Mouse (Mus musculus) CH12F3 (cell line): ENCODE results near the gene Dock9.

Source experiments
- in situ Hi-C: fragments of 300-500 bp; cut with MboI; formaldehyde crosslinking; loops from 2 replicates; pipeline ENCODE4 v1.14.3; 2020; ENCODE audit warnings: low sequenced_read_pairs

The Dock9 gene

DNA sequence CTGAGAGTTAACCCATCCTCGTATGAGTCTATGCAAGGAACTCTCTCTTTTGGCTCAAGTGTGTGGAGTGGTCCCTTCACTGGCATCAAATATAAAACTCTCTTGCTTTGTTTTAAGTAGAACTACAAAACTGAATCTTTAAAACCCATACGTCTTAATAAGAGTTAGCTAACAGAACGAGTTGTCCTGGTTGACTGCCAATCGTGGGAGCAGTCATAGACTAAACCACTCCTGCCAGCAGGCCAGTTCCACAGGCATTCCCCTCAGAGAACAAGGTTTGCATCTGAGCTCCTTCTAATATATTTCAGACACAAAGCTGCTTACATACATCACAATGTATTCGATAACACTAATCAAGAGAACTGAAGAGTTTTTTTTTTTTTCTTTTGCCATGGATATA, 203.0 kb downstream of the Dock9 start:
- in situ Hi-C loops, result no loop called here

DNA sequence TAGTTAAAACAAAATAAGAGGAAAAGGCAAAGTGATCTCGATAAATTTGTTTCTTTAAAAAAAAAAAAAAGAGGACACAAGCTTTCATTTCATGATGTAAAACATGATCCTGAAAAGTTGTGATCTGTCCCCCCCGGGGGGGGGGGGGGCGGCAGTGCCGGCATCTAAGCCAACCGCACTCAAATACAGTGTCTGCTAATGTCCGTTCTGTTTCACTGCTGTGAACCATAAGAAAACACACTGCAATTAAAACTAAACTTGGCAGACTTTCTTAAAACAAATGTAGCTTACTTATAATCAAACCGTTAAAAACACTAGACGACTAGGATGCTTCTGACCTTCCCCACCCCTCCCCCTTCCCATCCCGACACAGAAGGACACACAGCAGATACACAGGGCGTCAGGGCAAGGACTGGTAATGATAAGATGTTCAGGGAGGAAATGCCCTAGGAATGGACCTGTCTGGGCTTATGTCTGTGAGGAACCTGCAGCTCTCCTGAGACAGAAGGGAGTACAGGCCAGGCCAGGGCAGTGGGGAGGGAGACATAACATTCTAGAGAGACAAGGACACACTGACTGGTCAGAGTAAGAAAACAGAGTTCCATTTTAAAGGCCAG, 204.2 kb downstream of the Dock9 start:
- in situ Hi-C loops, result no loop called here

DNA sequence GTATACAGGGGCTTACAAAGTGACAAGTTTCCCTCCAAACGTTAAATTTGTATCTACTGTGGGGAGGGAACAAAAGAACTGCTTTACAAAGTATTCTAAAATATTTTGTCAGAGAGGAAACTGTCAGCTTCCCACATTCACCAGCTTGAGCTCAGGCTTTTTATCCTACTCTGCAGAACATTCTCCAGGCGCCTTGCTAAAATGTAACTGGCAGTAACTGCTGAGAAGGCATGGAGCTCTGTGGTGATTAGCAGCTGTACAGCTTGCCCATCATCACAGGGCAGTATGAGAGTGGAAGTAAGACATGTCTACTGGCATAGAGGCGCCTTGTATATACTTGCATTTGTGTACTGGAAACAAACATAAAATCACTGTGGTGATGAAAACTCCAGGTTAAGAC, 204.7 kb downstream of the Dock9 start:
- in situ Hi-C loops, result no loop called here

DNA sequence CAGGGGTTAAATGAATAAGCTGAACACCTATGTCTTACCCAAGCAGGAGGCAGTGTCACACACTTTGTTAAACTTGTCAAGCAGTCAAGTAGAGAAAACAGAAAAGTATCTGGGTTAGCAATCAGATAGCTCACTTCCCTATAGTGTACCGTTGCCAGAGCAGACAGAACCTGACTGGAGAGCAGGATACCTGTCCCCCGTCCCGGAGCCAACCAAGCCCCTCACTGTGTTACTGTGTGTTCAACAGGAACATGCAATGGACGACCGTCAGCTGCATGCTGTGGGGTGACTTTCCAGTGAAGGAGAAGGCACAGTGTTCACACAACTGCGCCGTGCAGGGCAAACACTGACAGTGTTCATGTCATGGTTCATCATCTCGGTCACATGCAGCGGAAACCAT, 205.3 kb downstream of the Dock9 start:
- in situ Hi-C loops, result no loop called here

DNA sequence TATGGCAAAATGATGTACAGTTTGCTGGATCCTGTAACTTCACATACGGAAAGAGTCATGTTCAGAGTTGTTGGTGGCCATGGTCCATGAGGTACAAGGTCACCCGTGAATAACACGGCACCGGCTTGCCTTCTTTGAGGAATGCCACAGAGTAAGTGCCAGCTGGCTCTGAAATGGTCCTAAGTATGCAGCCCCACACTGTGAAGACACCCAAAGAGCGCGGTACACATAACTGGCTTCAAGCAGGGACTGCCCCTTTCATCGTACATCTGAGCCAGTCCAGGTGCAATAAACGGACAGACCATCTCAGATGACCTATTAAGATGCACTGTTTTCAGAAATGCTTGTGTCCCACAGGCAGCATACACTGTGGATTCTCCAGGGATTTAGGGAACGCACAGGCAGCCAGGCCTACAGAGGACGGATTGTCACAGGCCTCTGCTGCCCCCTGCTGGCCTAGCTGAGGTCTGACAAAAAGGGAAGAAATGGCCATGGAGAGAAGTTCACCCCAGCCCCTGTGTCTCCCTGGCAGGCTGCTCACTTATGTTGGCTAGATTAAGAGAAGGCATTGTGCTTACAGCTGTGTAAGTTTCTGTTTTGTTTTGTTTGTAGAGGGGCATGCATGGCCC, 208.4 kb downstream of the Dock9 start:
- in situ Hi-C loops, result no loop called here

DNA sequence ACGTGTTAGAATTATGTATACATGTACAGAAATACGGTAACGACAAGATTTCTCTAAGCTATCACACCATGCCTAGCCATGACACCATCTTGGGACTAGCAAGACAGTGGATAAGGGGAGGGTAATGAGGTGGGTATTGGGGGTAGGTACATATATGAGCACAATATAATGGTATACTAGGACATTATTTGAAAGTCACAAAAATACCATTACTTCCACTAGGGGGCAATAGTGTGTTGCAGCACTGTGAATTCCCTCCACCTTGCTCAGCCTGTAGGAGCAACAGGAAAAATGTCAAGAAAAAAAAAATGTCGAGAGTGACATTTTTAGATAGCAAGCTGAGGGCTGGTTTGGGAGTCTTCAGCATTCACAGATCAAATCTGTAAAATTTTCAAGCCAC, 209.2 kb downstream of the Dock9 start:
- in situ Hi-C loops, result no loop called here

DNA sequence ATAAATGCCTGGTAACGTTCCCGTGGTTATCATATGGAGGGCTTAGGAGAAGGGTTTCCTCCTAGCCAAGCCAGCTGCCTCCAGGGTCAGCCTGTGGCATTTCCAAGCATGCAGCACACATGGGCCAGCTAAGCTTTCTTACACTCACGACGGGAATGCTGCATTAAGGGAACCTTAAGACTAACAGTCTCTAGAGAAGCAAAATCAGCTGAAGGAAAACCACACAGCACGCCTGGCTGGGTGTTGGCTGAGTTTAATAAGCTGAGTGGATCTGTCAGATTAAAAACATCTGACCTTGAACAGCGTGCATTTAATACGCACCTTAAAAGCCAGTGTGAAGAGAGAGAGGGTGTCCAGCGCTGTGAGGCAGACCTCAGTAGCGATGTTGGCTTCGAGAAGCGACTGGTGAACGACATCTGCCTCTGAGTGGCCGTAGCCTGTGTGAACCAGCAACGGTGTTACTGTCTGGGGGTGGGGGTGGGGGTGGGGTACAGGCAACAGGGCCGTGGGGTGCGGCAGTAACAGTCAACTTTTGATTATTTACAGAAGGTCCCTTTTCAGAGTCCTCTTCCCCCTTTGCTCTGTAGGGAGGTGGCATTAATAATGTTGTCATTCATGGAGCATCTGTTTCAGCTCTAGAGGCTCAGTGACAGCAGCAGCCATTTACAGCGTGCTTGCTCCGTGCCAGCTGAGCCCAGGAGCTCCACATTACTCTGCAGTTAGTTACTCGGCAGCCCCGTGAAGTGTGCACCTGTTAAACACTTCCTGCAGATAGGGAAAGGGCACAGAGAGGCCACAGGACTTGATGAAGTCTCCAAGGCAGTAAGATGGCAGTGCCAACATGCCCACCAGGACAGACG, 211.5 kb downstream of the Dock9 start:
- in situ Hi-C loops, result no loop called here

DNA sequence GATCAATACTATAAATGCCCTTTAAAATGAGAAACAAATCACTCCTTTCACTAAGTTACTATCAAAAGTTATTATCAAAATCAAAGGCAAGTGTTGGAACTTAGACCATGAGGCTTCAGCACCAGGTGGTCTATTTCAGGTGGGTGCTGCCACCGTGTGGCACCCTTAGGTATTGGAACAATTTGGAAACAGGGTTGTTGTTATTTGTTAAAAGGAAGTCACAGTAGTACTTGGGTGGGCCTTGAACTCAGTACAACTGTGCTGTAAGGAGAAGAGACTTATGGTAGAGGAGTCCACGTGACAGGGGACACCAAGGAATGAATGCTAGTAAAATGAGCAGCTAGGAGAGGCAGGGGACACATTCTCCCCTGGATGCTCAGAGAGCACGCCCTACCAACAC, 218.6 kb downstream of the Dock9 start:
- in situ Hi-C loops, result no loop called here

DNA sequence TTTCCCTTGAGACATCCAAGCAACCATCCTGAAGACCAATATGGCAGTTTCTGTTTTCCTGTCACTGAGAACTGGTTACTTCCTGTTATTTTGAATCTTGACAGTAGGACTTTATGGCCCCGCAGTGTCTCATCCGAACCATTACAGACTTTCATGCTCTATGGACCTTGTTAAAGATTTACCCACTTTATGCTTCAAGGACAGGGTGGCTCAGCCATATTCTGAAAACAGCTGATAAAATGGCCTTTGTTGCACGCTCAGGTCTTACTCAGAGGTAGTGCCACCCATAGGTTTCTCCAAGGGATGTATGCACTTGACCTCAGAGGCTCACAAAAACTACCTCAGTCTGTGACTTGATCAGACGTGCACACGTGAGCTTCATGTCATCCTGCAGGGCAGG, 224.2 kb downstream of the Dock9 start:
- in situ Hi-C loops, result no loop called here

DNA sequence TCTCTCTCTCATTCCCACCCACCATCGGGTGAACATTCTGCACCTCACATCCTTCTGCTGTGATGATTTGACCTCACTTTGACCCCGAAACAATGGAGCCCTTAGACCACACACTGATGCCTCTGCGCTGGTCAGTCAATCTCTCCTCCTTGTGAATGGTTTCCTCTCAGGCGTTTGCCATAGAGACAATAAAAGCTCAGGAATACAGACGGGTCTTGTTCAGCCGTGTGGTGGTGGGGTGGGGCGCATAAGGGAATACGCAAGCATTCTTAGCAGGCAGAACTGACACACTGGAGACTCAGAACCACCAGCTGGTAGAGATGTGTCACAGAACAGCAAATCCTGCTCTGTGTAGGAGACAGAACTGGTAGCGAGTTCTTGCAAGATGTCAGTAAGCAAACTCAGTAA, 230.8 kb downstream of the Dock9 start:
- in situ Hi-C loops, result no loop called here

DNA sequence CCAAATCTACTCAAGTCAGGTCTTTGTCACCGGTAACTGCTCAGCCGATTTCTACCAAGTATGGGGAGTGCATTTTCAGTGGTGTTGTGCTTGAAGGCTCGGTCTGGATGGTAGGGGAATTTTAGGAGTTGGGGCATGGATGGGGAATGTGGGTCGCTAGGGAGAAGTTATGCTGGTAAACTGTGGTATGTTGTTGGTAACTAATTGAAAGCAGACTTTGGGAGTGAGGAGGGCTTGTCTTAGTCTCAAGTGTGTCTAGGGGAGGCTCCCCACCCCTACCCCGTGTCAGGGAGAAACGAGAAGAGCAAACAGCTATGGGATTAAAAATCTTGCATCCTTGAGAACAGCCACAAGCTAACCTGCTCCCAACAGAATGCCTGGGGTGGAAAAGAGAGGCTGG, 231.7 kb downstream of the Dock9 start:
- in situ Hi-C loops, result no loop called here

DNA sequence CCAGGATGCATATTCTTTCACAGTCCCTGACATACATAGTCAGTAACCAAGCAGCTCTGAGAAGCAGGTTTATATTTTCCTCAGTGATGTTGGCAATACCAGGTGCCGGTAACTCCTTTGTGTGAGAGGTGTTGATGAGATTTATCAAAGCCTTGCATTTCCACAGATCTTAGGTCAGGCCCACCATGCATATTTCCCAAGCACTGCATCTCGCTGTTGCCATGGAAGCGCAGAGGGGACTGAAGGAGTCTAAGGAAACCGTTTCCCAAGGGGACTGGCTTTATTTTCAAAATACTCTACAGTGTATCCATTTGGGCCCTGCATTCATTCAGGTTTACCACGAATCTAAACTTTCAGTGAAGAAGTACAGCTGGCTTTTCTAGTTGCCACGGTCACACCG, 233.0 kb downstream of the Dock9 start:
- in situ Hi-C loops, result no loop called here

DNA sequence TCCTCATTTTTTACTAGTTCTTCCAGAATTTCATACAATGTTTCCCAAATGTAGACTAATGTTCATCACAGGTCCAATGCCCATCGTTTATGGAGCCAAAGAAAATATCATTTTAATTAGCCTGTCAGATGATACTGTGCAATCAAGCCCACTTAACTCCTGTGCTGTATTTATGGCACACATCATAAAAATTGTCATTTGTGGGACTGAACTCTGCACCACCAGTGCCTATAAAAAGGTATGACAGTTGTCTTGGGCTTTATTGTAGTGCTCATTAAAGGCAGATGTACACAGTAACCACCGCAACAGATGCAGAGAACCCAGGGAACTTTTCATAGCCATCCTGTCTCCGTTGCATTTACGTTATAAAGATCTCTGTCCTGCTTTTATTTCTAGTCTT, 233.7 kb downstream of the Dock9 start:
- in situ Hi-C loops, result no loop called here

DNA sequence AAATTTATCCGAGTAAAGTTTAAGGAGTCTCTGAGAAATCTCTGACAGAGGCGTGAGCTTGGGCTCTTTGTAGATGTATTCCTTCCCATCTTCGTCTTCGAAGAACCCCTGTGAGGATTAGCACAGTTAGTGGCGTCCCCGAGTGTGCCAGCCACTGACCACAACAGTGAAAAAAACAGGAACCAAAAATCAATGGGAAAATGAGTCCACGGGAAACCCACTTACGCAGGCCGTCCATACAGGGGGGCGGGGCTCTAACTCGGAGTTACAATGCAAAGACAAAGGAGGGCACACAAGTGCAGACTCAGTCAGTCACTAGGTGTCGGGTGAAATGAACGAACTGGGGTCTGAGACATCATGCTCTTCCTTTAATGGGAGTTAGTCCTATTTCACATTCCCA, 238.6 kb downstream of the Dock9 start:
- in situ Hi-C loops, result no loop called here

DNA sequence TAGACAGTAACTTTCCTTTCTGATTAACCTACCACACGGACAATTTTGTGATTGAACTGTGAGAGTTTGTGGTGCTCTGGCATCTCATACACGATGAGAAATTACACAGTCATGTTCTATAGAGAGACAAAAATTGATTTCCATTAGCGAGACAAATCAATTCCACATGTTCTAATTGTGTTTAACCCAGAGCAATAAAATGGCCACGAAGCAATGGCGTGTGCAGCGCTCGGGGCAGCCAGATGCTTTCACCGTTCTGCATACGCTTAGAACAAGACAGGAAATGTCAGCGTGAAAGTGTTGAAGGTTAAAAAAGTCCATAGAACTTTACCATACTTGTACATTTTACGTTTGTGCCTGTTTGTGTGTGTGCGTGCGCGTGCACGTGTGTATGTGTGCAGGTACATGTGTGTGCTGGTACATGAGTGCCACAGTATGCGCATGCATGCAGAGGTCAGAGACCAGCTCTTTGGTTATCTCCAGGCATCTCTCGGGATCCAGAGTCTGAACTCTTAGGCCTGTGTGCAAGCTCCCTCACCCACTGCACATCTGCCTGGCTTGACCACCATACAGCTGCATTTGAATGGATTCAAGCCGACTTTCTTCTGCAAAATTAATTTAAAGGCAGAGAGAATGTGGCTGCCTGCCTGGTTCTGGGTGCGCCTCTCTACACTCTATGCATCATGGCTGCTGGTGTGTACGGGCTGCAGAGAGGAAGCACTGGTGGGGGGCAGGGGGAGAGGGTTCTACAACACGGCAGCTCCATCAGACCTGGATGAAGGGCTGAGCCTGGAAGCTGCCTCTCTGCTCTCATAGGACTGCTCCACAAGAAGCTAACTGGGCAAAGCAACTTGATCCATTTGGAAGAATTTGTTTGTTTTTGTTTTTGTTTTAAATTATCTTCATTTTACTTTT, 241.0 kb downstream of the Dock9 start:
- in situ Hi-C loops, result no loop called here

DNA sequence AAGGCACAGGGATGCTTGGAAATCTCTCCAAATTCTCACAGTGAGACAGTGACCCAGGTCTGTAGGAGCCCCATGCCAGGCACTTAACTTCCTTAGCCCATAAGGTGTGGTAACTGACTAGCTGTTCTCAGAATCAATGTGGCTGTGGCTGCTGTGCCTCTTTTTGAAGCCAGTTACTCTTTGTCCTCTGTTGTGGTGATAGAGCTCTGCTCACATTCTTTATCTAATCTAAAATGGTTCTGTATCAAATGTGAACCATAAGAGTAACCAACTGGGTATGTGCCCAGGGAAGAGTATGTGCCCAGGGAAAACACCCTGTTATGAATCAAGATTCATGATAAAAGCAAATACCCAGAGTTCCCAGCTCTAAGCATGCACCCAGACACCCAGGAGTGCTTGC, 243.9 kb downstream of the Dock9 start:
- in situ Hi-C loops, result no loop called here

DNA sequence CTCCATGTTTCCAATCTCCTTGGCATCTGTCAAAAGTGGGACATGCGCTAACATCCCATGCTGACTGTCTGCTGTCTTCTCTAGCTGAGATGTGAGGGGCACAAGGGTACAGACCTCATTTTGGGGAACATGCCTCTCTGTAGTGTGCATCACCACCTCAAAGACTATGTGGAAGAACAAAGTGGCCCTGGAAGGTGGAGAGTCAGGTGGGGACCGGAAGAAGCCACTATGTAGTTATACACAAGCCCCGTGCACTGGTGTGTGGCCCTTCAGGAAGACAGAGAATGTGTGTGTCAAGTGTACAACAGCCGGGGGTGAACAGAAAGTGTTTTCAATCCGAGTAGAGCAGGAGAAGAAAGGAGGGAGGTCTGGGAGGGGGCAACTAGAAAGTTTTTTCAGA, 245.1 kb downstream of the Dock9 start:
- in situ Hi-C loops, result no loop called here

DNA sequence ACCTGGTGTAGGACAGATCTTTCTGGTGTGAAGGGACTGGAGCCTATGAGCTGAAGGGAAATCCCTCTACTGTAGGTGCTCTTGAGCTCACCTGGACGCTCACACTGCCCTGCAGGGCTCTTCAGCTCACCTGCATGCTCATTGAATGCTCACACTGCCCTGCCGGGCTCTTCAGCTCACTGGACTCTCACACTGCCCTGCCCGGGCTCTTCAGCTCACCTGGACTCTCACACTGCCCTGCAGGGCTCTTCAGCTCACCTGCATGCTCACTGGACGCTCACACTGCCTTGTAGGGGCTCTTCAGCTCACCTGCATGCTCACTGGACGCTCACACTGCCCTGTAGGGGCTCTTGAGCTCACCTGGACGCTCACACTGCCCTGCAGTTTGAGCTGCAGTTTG, 247.8 kb downstream of the Dock9 start:
- in situ Hi-C loops, result no loop called here

DNA sequence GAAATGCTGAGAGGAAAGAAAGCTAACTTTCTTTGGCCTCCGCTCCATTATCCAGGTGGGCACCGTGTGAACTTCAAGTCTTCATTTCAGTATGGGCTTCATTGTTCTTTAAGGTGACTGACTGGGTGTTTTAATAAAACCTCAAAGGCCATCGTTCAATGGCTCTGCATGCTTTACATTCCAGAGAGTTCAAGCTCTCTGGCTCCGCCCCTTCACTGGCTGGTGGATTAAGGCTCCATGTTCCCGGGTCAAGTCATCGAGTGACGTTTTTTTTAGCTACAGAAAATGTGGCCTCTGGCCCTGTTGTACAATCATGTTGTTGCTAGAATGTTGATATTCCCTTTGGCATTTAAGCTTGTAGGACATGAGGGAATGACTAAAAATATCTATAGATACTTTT, 249.9 kb downstream of the Dock9 start:
- in situ Hi-C loops, result no loop called here

DNA sequence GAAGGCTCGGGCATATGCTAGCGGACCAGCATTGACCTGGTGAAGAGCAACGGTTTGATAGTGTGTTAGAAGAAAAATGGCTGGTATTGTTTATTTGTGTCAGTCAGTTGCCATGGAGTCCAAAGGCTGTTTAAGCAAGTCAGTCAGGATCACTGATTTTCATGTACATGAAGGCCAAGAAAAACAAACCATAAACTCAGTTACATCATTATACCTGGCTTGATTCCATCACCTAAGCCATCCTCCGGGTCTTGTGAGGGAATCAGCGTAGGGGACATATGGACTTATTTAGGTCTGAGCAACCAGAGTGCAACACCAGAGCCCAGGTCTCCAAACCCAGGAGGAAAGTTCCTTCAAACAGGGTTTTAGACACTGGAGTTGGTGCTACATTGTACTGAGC, 251.0 kb downstream of the Dock9 start:
- in situ Hi-C loops, result no loop called here
